Mouse (Mus musculus) left cerebral cortex, postnatal 4 days (tissue): Measurements from ENCODE around the gene Bahcc1. TPM values are rescaled to one million over a fixed set of nuclear protein-coding genes. Genes with fewer than 3 reads are reported as not detected.

Experiments
- DNase-seq: peaks from one replicate; pipeline ENCODE4 v3.0.0-alpha.2; 2022
- intact Hi-C: fragments of 180-260 bp; cut with DNase I; formaldehyde crosslinking; loops from one replicate; pipeline ENCODE4 v1.15.1; 2025
- total RNA-seq, 2 experiments: library from RNA; stranded (reverse); gene quantifications; 2 replicates each; pipeline ENCODE4 v1.2.3; 2021

The Bahcc1 gene
- total RNA-seq, 2 experiments from 2014 or later = 36.5 to 39.5 TPM

GRCm38 (mm10) chr11:120228116-120228890, 4.4 kb upstream of the Bahcc1 start:
- intact Hi-C loops = no loop called here
- DNase-seq = no peak

- DNase-seq = no peak
- intact Hi-C loops = no loop called here
Observed at GRCm38 (mm10) chr11:120228911-120229437, 3.8 kb upstream of the Bahcc1 start.

GRCm38 (mm10) chr11:120229861-120230751, 2.6 kb upstream of the Bahcc1 start:
- intact Hi-C loops = loop anchor here (2.0 to 5.0 kb wide), 2 partner anchors 41 to 77 kb away; no protein-coding TSS in a partner anchor
- DNase-seq = peak; percentile 77

- intact Hi-C loops = loop anchor here (2.0 to 5.0 kb wide), 2 partner anchors 42 to 76 kb away; no protein-coding TSS in a partner anchor
- no peak for DNase-seq
Observed at GRCm38 (mm10) chr11:120230841-120231370, 1.8 kb upstream of the Bahcc1 start.

GRCm38 (mm10) chr11:120231379-120231778, 1.4 kb upstream of the Bahcc1 start:
- intact Hi-C loops = loop anchor here (2.0 to 5.0 kb wide), 2 partner anchors 43 to 76 kb away; no protein-coding TSS in a partner anchor
- DNase-seq = peak; percentile 100

GRCm38 (mm10) chr11:120233441-120234135, 841 bp downstream of the Bahcc1 start:
- DNase-seq = peak; percentile 67
- intact Hi-C loops = loop anchor here (5.0 kb wide), 1 partner anchor 74 kb away; no protein-coding TSS in a partner anchor

- intact Hi-C loops = loop anchor here (5.0 kb wide), 1 partner anchor 73 kb away; no protein-coding TSS in a partner anchor
- no peak for DNase-seq
Observed at GRCm38 (mm10) chr11:120234136-120234775, 1.5 kb downstream of the Bahcc1 start.

GRCm38 (mm10) chr11:120234776-120235181, 2.0 kb downstream of the Bahcc1 start:
- peak; percentile 36 for DNase-seq
- intact Hi-C loops = loop anchor here (5.0 kb wide), 2 partner anchors 73 to 113 kb away; partner anchors contain the start of gene Actg1

GRCm38 (mm10) chr11:120235385-120236113, 2.8 kb downstream of the Bahcc1 start:
- DNase-seq = peak; percentile 76
- intact Hi-C loops = loop anchor here (5.0 kb wide), 1 partner anchor 112 kb away; the partner anchor contains the start of gene Actg1

- intact Hi-C loops = loop anchor here (5.0 kb wide), 1 partner anchor 111 kb away; the partner anchor contains the start of gene Actg1
- DNase-seq = no peak
Observed at GRCm38 (mm10) chr11:120236114-120236437, 3.3 kb downstream of the Bahcc1 start.

- intact Hi-C loops = loop anchor here (5.0 kb wide), 1 partner anchor 111 kb away; the partner anchor contains the start of gene Actg1
- peak; percentile 69 for DNase-seq
Observed at GRCm38 (mm10) chr11:120236438-120237165, 3.9 kb downstream of the Bahcc1 start.

- no peak for DNase-seq
- intact Hi-C loops = loop anchor here (5.0 kb wide), 1 partner anchor 110 kb away; the partner anchor contains the start of gene Actg1
Observed at GRCm38 (mm10) chr11:120237166-120238131, 4.7 kb downstream of the Bahcc1 start.

- DNase-seq = no peak
- intact Hi-C loops = loop anchor here (5.0 kb wide), 1 partner anchor 109 kb away; the partner anchor contains the start of gene Actg1
Observed at GRCm38 (mm10) chr11:120238306-120238705, 5.6 kb downstream of the Bahcc1 start.

- intact Hi-C loops = loop anchor here (5.0 kb wide), 1 partner anchor 108 kb away; the partner anchor contains the start of gene Actg1
Observed at GRCm38 (mm10) chr11:120238751-120239359, 6.1 kb downstream of the Bahcc1 start.

GRCm38 (mm10) chr11:120239581-120239991, 6.8 kb downstream of the Bahcc1 start:
- DNase-seq = no peak
- intact Hi-C loops = loop anchor here (5.0 kb wide), 1 partner anchor 108 kb away; the partner anchor contains the start of gene Actg1

More at GRCm38 (mm10) chr11:120238751-120239359, 6.1 kb downstream of the Bahcc1 start:
- no peak for DNase-seq

GRCm38 (mm10) chr11:120240206-120240605, 7.5 kb downstream of the Bahcc1 start:
- DNase-seq = peak; percentile 99
- intact Hi-C loops = no loop called here
